In genomic region chr7:133698021-133698709, GRCm38 (mm10) we compare ENCODE assay signal across 19 mouse cellular contexts. TPM values are rescaled to one million over a fixed set of nuclear protein-coding genes. Genes with fewer than 3 reads are reported as not detected.
DNase-seq lines count a peak whose midpoint lies in the region; ATAC-seq and TF ChIP-seq lines count a peak whose summit lies in the region.
"Had no signal": no experiment of that assay in that cellular context is flagged by ENCODE, and none has a peak within 500 bp of the region (broad histone marks: within the 10 kb centered on the region; RNA-seq: fewer than 3 reads in every experiment).

No protein-coding gene starts in this region.

- intact Hi-C loops in heart, adult 2 months (cut with DNase I) = no loop called here

- no peaks in the 10 kb centered on the region for H3K79me2 ChIP-seq in heart, adult 2 months (replicated peaks; ENCODE audit: control insufficient read depth, insufficient read depth, low read length)

- peaks cover 29% of the 10 kb centered on the region for H3K36me3 ChIP-seq in heart, embryonic 10.5 days
- no peaks in the 10 kb centered on the region for H3K36me3 ChIP-seq in heart, adult 2 months (ENCODE audit: control insufficient read depth, insufficient read depth, low read length)
- peaks cover 25% of the 10 kb centered on the region for H3K36me3 ChIP-seq in liver, embryonic 11.5 days (ENCODE audit: control insufficient read depth, insufficient read depth, low read length)
- 0 out of 2 replicates have a peak, but pooled peaks cover 2% of the 10 kb centered on the region for H3K36me3 ChIP-seq in kidney, embryonic 16.5 days (ENCODE audit: insufficient read depth, low read length)
- H3K36me3 ChIP-seq: heart, embryonic 15.5 days had no signal

- no peak overlapping the region for H3K9ac ChIP-seq in heart, adult 2 months (ENCODE audit: low read depth, low read length)
- H3K9ac ChIP-seq in liver, embryonic 11.5 days (ENCODE audit: low read depth, low read length) = peak overlapping the region; percentile 70
- H3K9ac ChIP-seq in kidney, embryonic 16.5 days (replicated peaks; ENCODE audit: low read length) = no peak overlapping the region
- H3K9ac ChIP-seq: heart, embryonic 15.5 days; hindbrain, embryonic 14.5 days had no signal

- no peak for TF ChIP-seq EP300 in heart, adult 2 months (IDR thresholded peaks at IDR 0.05; ENCODE audit: insufficient read depth, low read depth, low read length)

- H3K4me1 ChIP-seq in heart, embryonic 10.5 days = peaks cover 16% of the 10 kb centered on the region
- H3K4me1 ChIP-seq in heart, adult 2 months (ENCODE audit: control insufficient read depth, insufficient read depth, low read length) = no peaks in the 10 kb centered on the region
- H3K4me1 ChIP-seq in liver, embryonic 11.5 days (replicated peaks; ENCODE audit: control insufficient read depth, insufficient read depth, low read length) = peaks cover 24% of the 10 kb centered on the region
- no peaks in the 10 kb centered on the region for H3K4me1 ChIP-seq in kidney, embryonic 16.5 days (ENCODE audit: insufficient read depth, low read length)
- H3K4me1 ChIP-seq: heart, embryonic 15.5 days had no signal

- peak; percentile 90 for DNase-seq in heart, embryonic 10.5 days (ENCODE audit: low spot score)
- DNase-seq in heart, adult 2 months = no peak
- DNase-seq in spleen, adult 12 weeks (ENCODE audit: low spot score) = peak; percentile 53
- DNase-seq in spleen, postnatal 14 days (ENCODE audit: low spot score in 2 of 2) = no peak
- DNase-seq in liver, embryonic 11.5 days (ENCODE audit: low spot score) = peak; percentile 55
- DNase-seq in spleen, postnatal 10 days (ENCODE audit: low spot score in 2 of 2) = peak; percentile 53 to 54
- DNase-seq in kidney, adult 8-10 months = no peak
- DNase-seq: adrenal gland, adult 8-10 months; gastrocnemius, postnatal 14 days; kidney, adult 9 months; lung, adult 2 months; right cerebral cortex, adult 18-20 months had no signal

- no peak for TF ChIP-seq CTCF in heart, adult 2 months (IDR thresholded peaks at IDR 0.05)

- no peaks in the 10 kb centered on the region for H3K27me3 ChIP-seq in heart, embryonic 10.5 days (ENCODE audit: insufficient read depth, poor library complexity, severe bottlenecking)
- no peaks in the 10 kb centered on the region for H3K27me3 ChIP-seq in heart, adult 2 months (ENCODE audit: control insufficient read depth, insufficient read depth, low read length)
- H3K27me3 ChIP-seq in liver, embryonic 11.5 days (replicated peaks; ENCODE audit: control insufficient read depth, insufficient read depth, low read length) = no peaks in the 10 kb centered on the region
- H3K27me3 ChIP-seq in kidney, embryonic 16.5 days (ENCODE audit: insufficient read depth, low read length) = no peaks in the 10 kb centered on the region
- H3K27me3 ChIP-seq: heart, embryonic 15.5 days; megakaryocyte, embryonic 14.5 days had no signal

- peak overlapping the region; percentile 18; the same call in 1 of the 2 replicates for H3K4me3 ChIP-seq in heart, embryonic 10.5 days
- no peak overlapping the region for H3K4me3 ChIP-seq in heart, adult 2 months
- peak overlapping the region; percentile 34 for H3K4me3 ChIP-seq in liver, embryonic 11.5 days (ENCODE audit: low read depth, low read length)
- H3K4me3 ChIP-seq in kidney, embryonic 16.5 days (ENCODE audit: low read length) = no peak overlapping the region
- H3K4me3 ChIP-seq: heart, embryonic 15.5 days; megakaryocyte, embryonic 14.5 days; myocyte had no signal

- TF ChIP-seq POLR2A in heart, adult 2 months (IDR thresholded peaks at IDR 0.05; ENCODE audit: insufficient read depth, low read depth, low read length) = no peak

- H3K4me2 ChIP-seq in liver, embryonic 11.5 days = peak overlapping the region; percentile 75
- no peak overlapping the region for H3K4me2 ChIP-seq in kidney, embryonic 16.5 days (replicated peaks; ENCODE audit: low read depth, low read length)
- H3K4me2 ChIP-seq: heart, embryonic 15.5 days; hindbrain, embryonic 14.5 days had no signal

- 48% methylated on average over 12 of the region's 12 CpGs for WGBS in heart, embryonic 10.5 days
- WGBS in heart, adult 2 months = 61% methylated on average over 12 of the region's 12 CpGs
- WGBS in liver, embryonic 11.5 days = 40% methylated on average over 12 of the region's 12 CpGs
- 89% methylated on average over 12 of the region's 12 CpGs for WGBS in kidney, embryonic 16.5 days

- H3K9me3 ChIP-seq in heart, embryonic 10.5 days = no peaks in the 10 kb centered on the region
- H3K9me3 ChIP-seq in liver, embryonic 11.5 days (ENCODE audit: control insufficient read depth, low read length) = no peaks in the 10 kb centered on the region
- no peaks in the 10 kb centered on the region for H3K9me3 ChIP-seq in kidney, embryonic 16.5 days (ENCODE audit: low read length)
- H3K9me3 ChIP-seq: heart, embryonic 15.5 days; megakaryocyte, embryonic 14.5 days had no signal

- peak; percentile 88 for ATAC-seq in liver, embryonic 11.5 days (replicated peaks; ENCODE audit: low FRiP score)
- ATAC-seq in kidney, embryonic 16.5 days (ENCODE audit: low FRiP score, low TSS enrichment) = no peak

- peak overlapping the region; percentile 44; the same call in 1 of the 2 replicates for H3K27ac ChIP-seq in heart, embryonic 10.5 days
- no peak overlapping the region for H3K27ac ChIP-seq in heart, adult 2 months
- H3K27ac ChIP-seq in liver, embryonic 11.5 days (ENCODE audit: low read depth, low read length) = peak overlapping the region; percentile 99
- no peak overlapping the region for H3K27ac ChIP-seq in kidney, embryonic 16.5 days (ENCODE audit: low read length)
- H3K27ac ChIP-seq: heart, embryonic 15.5 days; hindbrain, embryonic 14.5 days had no signal

RNA-seq across cellular contexts. Expression of gene Bccip, which starts 11.0 kb away (rescaled TPM):
- 113 and 162 TPM in 2 replicates for polyA plus RNA-seq in heart, embryonic 10.5 days (2016; fragmentation: Nextera tagmentation; extraction: Ambion mirVana)
- total RNA-seq in heart, adult 2 months (2021) = 10 to 100 TPM; 53.5 to 55.7 TPM
- 29.4 and 49.1 TPM in 2 replicates for polyA plus RNA-seq in heart, adult 2 months (2012; rRNA removed)
- 200 and 201 TPM in 2 replicates for polyA plus RNA-seq in liver, embryonic 11.5 days (2014; fragmentation: Nextera tagmentation; extraction: Ambion mirVana)
- 181 and 190 TPM in 2 replicates for polyA plus RNA-seq in kidney, embryonic 16.5 days (2015; fragmentation: Nextera tagmentation; extraction: Ambion mirVana)

RNA-seq across cellular contexts. Expression of gene Uros, which starts 11.7 kb away (rescaled TPM):
- 52.1 and 52.2 TPM in 2 replicates for polyA plus RNA-seq in heart, embryonic 10.5 days (2016; fragmentation: Nextera tagmentation; extraction: Ambion mirVana)
- 10 to 100 TPM; 20.1 to 22.9 TPM for total RNA-seq in heart, adult 2 months (2021)
- polyA plus RNA-seq in heart, adult 2 months (2012; rRNA removed) = 22.3 and 36.4 TPM in 2 replicates
- polyA plus RNA-seq in liver, embryonic 11.5 days (2014; fragmentation: Nextera tagmentation; extraction: Ambion mirVana) = 129 and 150 TPM in 2 replicates
- polyA plus RNA-seq in kidney, embryonic 16.5 days (2015; fragmentation: Nextera tagmentation; extraction: Ambion mirVana) = 31.3 and 32.4 TPM in 2 replicates

RNA-seq across cellular contexts. Expression of gene Mmp21, which starts 18.3 kb away (rescaled TPM):
- not detected in 2 replicates for polyA plus RNA-seq in heart, embryonic 10.5 days (2016; fragmentation: Nextera tagmentation; extraction: Ambion mirVana)
- not detected for total RNA-seq in heart, adult 2 months (2021)
- polyA plus RNA-seq in heart, adult 2 months (2012; rRNA removed) = not detected in 2 replicates
- polyA plus RNA-seq in liver, embryonic 11.5 days (2014; fragmentation: Nextera tagmentation; extraction: Ambion mirVana) = 0.13 TPM in 1 of 2 replicates, not detected in the other
- polyA plus RNA-seq in kidney, embryonic 16.5 days (2015; fragmentation: Nextera tagmentation; extraction: Ambion mirVana) = not detected in 2 replicates
- total RNA-seq: adrenal gland, adult 8-10 months; common myeloid progenitor, adult 5-6 weeks; gastrocnemius, postnatal 14 days had no signal
- polyA plus RNA-seq: heart, embryonic 15.5 days; lung, adult 2 months; myocyte; testis, adult 2 months had no signal

Comparison
In these comparisons a context has a peak if more than half of its experiments do, and no peak if none do; other contexts are left out.
1. DNase-seq: peak in heart, embryonic 10.5 days (single experiment), spleen, adult 12 weeks (single experiment), liver, embryonic 11.5 days (single experiment) and spleen, postnatal 10 days (2 of 2); none in heart, adult 2 months (0 of 2), spleen, postnatal 14 days (0 of 2) and kidney, adult 8-10 months (0 of 2).
2. H3K27ac ChIP-seq: peak in heart, embryonic 10.5 days (single experiment) and liver, embryonic 11.5 days (single experiment); none in heart, adult 2 months (single experiment) and kidney, embryonic 16.5 days (single experiment).
3. H3K4me3 ChIP-seq: peak in heart, embryonic 10.5 days (single experiment) and liver, embryonic 11.5 days (single experiment); none in heart, adult 2 months (single experiment) and kidney, embryonic 16.5 days (single experiment).